Mouse (Mus musculus) forebrain, embryonic 11.5 days (tissue): ENCODE measurements at regions not wholly inside any gene's neighbourhood (a gene's known extent, or its start where the extent isn't known, plus 50 kb on each side); places are given as distances from the start of the nearest gene placed in this dataset.

Source experiments
- ATAC-seq: fragments of 200-750 bp; cut with Nextera tagmentation; replicated peaks from 2 replicates; pipeline ENCODE4 v1.8.0; 2017; ENCODE audit warnings: moderate TSS enrichment; ENCODE audit not compliant: low FRiP score
- DNase-seq: peaks from one replicate; pipeline ENCODE4 v3.0.0-alpha.2; 2017; ENCODE audit warnings: low spot score
- H3K27ac ChIP-seq: fragments of 300-500 bp; sonication (generic); 2 replicates; pipeline ENCODE4 v1.5.1; 2014; ENCODE audit warnings: low read depth, low read length
- H3K27me3 ChIP-seq: fragments of 300-500 bp; sonication (generic); 2 replicates; pipeline ENCODE4 v1.6.1; 2014; ENCODE audit warnings: mild to moderate bottlenecking, low read length, mixed read lengths; ENCODE audit not compliant: control insufficient read depth, insufficient read depth
- H3K36me3 ChIP-seq: fragments of 300-500 bp; sonication (generic); 2 replicates; pipeline ENCODE4 v1.6.1; 2014; ENCODE audit warnings: mild to moderate bottlenecking, low read length, moderate library complexity, mixed read lengths; ENCODE audit not compliant: control insufficient read depth, insufficient read depth
- H3K4me1 ChIP-seq: fragments of 300-500 bp; sonication (generic); replicated peaks from 2 replicates; pipeline ENCODE4 v1.6.1; 2014; ENCODE audit warnings: low read length, mixed read lengths; ENCODE audit not compliant: control insufficient read depth, insufficient read depth
- H3K4me2 ChIP-seq: fragments of 300-500 bp; sonication (generic); 2 replicates; pipeline ENCODE4 v1.6.1; 2014; ENCODE audit warnings: low read depth, mild to moderate bottlenecking, low read length, moderate library complexity, mixed read lengths; ENCODE audit not compliant: severe bottlenecking
- H3K4me3 ChIP-seq: fragments of 300-500 bp; sonication (generic); 2 replicates; pipeline ENCODE4 v1.5.1; 2014; ENCODE audit warnings: low read depth, low read length
- H3K9ac ChIP-seq: fragments of 300-500 bp; sonication (generic); 2 replicates; pipeline ENCODE4 v1.6.1; 2014; ENCODE audit warnings: low read length
- H3K9me3 ChIP-seq: fragments of 300-500 bp; sonication (generic); 2 replicates; pipeline ENCODE4 v1.6.1; 2016; ENCODE audit warnings: low read length, mixed read lengths; ENCODE audit not compliant: control insufficient read depth
- WGBS: fragments of 180-500 bp; shearing (Covaris S2); extraction: QIAGEN DNeasy Blood & Tissue Kit; methylation state at CpG from one replicate; pipeline ENCODE4 v1.1.7; 2014; 5-methylcytosine and 5-hydroxymethylcytosine counted together

- no peak for DNase-seq
- Histone ChIP-seq H3K27me3 (peaks cover 12% of the 10 kb centered on the region), H3K9me3 (no peaks in the 10 kb centered on the region), H3K9ac (no peak overlapping the region), H3K4me1 (no peaks in the 10 kb centered on the region), H3K27ac (no peak overlapping the region), H3K4me3 (no peak overlapping the region), H3K36me3 (no peaks in the 10 kb centered on the region), H3K4me2 (no peak overlapping the region)
- 55% methylated on average over 5 of the region's 5 CpGs for WGBS
- ATAC-seq = no peak
Measured at GRCm38 (mm10) chrX:140269742-140270457, 72.2 kb upstream of the Frmpd3 start.

GRCm38 (mm10) chrX:140277327-140277947 lies 64.6 kb upstream of the Frmpd3 start:
- Histone ChIP-seq H3K27me3 (peaks cover 45% of the 10 kb centered on the region), H3K4me3 (peak overlapping the region; percentile 47), H3K9me3 (no peaks in the 10 kb centered on the region), H3K4me1 (no peaks in the 10 kb centered on the region), H3K36me3 (no peaks in the 10 kb centered on the region), H3K9ac (peak overlapping the region; percentile 45), H3K27ac (no peak overlapping the region), H3K4me2 (peak overlapping the region; percentile 66)
- WGBS = 20% methylated on average over 37 of the region's 54 CpGs
- ATAC-seq = peak; percentile 75
- DNase-seq = no peak

DNA sequence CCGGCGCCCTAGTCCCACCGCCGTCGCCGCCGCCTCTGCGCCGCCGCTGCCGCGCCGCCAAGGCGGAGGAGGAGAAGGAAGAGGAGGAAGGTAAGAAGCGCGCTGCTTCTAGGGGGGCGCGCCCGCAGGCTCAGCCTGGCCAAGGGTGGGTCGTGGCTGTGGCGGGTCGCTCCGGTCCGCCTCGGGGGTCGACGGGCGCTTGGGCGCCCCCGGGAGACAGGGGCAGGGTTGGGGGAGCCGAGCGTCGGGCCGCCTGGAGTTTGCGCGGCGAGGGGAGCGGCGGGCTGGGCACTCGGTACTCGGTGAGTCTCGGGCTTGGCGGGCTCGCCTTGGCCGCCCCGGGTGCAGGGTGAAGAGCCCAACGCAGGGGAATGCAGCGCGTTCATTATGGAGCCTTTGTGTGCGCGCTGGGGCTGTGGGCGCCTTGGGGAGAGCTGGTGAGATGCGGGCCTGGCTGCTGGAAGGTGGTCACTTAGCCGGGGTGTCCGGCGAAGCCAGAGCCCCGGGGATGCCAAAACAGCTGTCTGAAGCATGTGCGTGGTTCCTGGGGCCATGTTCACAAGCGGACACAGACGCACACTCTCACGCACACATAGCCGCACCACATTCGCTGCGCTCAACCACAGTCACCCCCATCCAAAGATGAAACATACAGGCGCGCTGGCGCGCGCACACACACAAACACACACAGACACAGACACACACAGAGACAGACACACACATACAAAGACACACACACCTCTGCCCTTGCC lies 63.9 kb upstream of the Frmpd3 start:
- peak; percentile 39 for ATAC-seq
- H3K36me3 ChIP-seq = no peaks in the 10 kb centered on the region
- H3K27me3 ChIP-seq = peaks cover 45% of the 10 kb centered on the region
- no peaks in the 10 kb centered on the region for H3K9me3 ChIP-seq
- H3K4me2 ChIP-seq = peak overlapping the region; percentile 66
- peak overlapping the region; percentile 45 for H3K9ac ChIP-seq
- H3K4me3 ChIP-seq = peak overlapping the region; percentile 47
- H3K4me1 ChIP-seq = no peaks in the 10 kb centered on the region
- DNase-seq = peak; percentile 69
- H3K27ac ChIP-seq = no peak overlapping the region
- WGBS = 16% methylated on average over 60 of the region's 69 CpGs

- WGBS = 9% methylated on average over 6 of the region's 6 CpGs
- DNase-seq = peak; percentile 65
- Histone ChIP-seq H3K27ac (no peak overlapping the region), H3K4me3 (no peak overlapping the region), H3K4me2 (no peak overlapping the region), H3K36me3 (no peaks in the 10 kb centered on the region), H3K27me3 (peaks cover 45% of the 10 kb centered on the region), H3K4me1 (no peaks in the 10 kb centered on the region), H3K9ac (no peak overlapping the region), H3K9me3 (no peaks in the 10 kb centered on the region)
- peak; percentile 55 for ATAC-seq
Measured at GRCm38 (mm10) chrX:140279266-140279665, 62.8 kb upstream of the Frmpd3 start.

DNA sequence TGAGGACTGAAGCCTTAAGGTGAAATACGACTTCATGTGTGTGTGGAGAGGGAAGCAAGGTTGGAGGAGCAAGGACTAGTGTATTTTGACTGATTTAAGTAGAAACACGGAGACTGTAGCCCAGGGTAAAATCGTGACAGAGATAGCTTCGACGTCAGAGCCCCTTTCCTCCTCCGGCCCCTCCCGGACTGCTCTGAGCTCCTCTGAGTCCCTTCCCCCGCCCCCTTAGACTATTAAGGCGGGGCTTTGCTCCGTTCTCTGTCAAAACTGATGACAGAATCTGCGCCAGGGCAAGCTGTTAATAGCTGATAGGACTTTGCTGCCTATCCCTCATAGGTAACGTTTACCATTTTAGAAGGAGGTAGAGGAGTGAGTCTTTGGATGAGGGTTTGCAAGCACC lies 62.0 kb upstream of the Frmpd3 start:
- no peak overlapping the region for H3K27ac ChIP-seq
- no peak for ATAC-seq
- no peak overlapping the region for H3K9ac ChIP-seq
- no peak overlapping the region for H3K4me3 ChIP-seq
- DNase-seq = no peak
- no peaks in the 10 kb centered on the region for H3K36me3 ChIP-seq
- WGBS = 24% methylated on average over 12 of the region's 12 CpGs
- 0 out of 2 replicates have a peak overlapping the region, but pooled peaks have one; percentile 11 for H3K4me2 ChIP-seq
- no peaks in the 10 kb centered on the region for H3K4me1 ChIP-seq
- H3K9me3 ChIP-seq = no peaks in the 10 kb centered on the region
- peaks cover 43% of the 10 kb centered on the region for H3K27me3 ChIP-seq
